Mouse (Mus musculus): ENCODE measurements at regions not wholly inside any gene's neighbourhood (a gene's known extent, or its start where the extent isn't known, plus 50 kb on each side); places are given as distances from the start of the nearest gene placed in this dataset.

DNA sequence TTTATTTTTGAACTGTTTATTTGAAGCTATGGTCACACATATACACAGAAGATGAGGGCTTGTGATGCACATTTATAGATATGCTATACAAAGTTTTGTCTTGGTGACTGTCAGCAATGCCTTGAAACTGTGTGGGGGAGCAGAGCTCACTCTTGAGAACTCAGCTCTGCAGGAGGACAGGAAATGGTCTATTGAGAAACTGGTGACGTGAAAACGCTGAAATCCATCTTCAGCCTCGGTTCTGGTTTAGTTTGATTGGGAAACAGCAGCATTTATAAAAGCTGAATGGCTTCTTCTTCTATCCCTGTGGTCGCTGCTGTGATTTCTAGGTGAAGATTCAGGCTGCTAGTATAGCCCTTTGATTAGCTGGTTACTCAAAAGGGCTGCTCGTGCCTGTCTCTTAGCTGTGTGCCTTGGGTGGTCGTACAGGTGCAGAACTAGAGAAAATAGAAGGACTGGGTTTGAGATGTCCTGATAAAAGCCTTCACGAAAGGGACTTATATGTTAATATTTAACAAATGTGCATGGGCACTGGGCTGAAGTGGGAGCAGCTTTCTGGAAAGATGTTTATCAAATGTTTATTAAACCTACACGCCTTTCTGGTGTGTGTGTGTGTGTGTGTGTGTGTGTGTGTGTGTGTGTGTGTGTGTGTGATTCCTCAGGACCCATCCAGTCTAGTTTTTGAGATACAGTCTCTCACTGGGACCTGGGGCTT, 124.9 kb upstream of the Map3k1 start:
- TF ChIP-seq EP300 (IDR thresholded peaks at IDR 0.05; ENCODE audit: insufficient read depth, low read depth, low read length) (no peak), POLR2A (IDR thresholded peaks at IDR 0.05; ENCODE audit: insufficient read depth, low read depth, low read length) (no peak)

Data from heart, adult 2 months (tissue).